Mouse (Mus musculus) midbrain, embryonic 16.5 days (tissue): Measurements from ENCODE around the gene Hnf4a. TPM values are rescaled to one million over a fixed set of nuclear protein-coding genes. Genes with fewer than 3 reads are reported as not detected.

ENCODE experiments used
- ATAC-seq: fragments of 200-750 bp; cut with Nextera tagmentation; 2 replicates; pipeline ENCODE4 v1.8.0; 2017; ENCODE audit warnings: moderate TSS enrichment
- H3K27ac ChIP-seq: fragments of 300-500 bp; sonication (generic); 2 replicates; pipeline ENCODE4 v1.5.1; 2014; ENCODE audit warnings: mild to moderate bottlenecking, low read length, mixed read lengths
- H3K27me3 ChIP-seq: fragments of 300-500 bp; sonication (generic); 2 replicates; pipeline ENCODE4 v1.6.1; 2014; ENCODE audit warnings: low read depth, low read length, mixed read lengths; ENCODE audit not compliant: control insufficient read depth, insufficient read depth
- H3K36me3 ChIP-seq: fragments of 300-500 bp; sonication (generic); 2 replicates; pipeline ENCODE4 v1.6.1; 2014; ENCODE audit warnings: mild to moderate bottlenecking, low read length, moderate library complexity, mixed read lengths; ENCODE audit not compliant: control insufficient read depth, insufficient read depth
- H3K4me1 ChIP-seq: fragments of 300-500 bp; sonication (generic); 2 replicates; pipeline ENCODE4 v1.6.1; 2014; ENCODE audit warnings: mild to moderate bottlenecking, low read length, mixed read lengths; ENCODE audit not compliant: control insufficient read depth, insufficient read depth
- H3K4me2 ChIP-seq: fragments of 300-500 bp; sonication (generic); 2 replicates; pipeline ENCODE4 v1.6.1; 2014; ENCODE audit warnings: mild to moderate bottlenecking, low read length, mixed read lengths
- H3K4me3 ChIP-seq: fragments of 300-500 bp; sonication (generic); 2 replicates; pipeline ENCODE4 v1.5.1; 2014; ENCODE audit warnings: low read depth, mild to moderate bottlenecking, low read length, moderate library complexity, mixed read lengths
- H3K9ac ChIP-seq: fragments of 300-500 bp; sonication (generic); 2 replicates; pipeline ENCODE4 v1.6.1; 2014; ENCODE audit warnings: low read depth, low read length, mixed read lengths
- H3K9me3 ChIP-seq: fragments of 300-500 bp; sonication (generic); replicated peaks from 2 replicates; pipeline ENCODE4 v1.6.1; 2014; ENCODE audit warnings: mild to moderate bottlenecking, low read length, mixed read lengths; ENCODE audit not compliant: control insufficient read depth, poor library complexity, severe bottlenecking
- WGBS: fragments of 180-500 bp; shearing (Covaris S2); extraction: QIAGEN DNeasy Blood & Tissue Kit; methylation state at CpG from one replicate; pipeline ENCODE4 v1.1.7; 2014; 5-methylcytosine and 5-hydroxymethylcytosine counted together
- polyA plus RNA-seq: library from polyadenylated mRNA; unstranded; fragments of >200 nt; fragmentation: Nextera tagmentation; extraction: Ambion mirVana; gene quantifications from 2 replicates; pipeline ENCODE4 v1.2.1, GENCODE M21; 2015

Gene Hnf4a
- polyA plus RNA-seq, 1 experiment from 2014 or later, result not detected

DNA sequence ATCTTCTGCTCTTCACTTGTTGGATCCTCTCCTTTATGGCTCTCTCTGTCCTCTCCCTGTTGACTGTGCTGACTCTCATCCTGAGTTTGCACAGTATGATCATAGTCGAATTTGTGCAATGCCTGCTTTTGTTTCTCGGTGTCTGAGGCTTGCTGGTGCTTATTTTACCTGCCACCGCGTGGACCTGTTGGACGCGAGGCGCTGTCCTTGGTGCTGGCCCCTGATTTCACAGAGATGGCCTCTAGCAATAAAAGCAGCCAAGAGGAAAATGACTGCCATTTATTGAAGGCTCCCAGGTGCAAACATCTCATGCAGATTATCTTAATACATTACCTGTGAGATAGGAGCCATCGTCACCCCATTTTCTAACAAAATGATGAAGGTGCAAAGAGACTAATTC lies 58.0 kb downstream of the Hnf4a start:
- Histone ChIP-seq H3K4me2 (no peak overlapping the region), H3K4me1 (no peaks in the 10 kb centered on the region), H3K4me3 (no peak overlapping the region), H3K27me3 (no peaks in the 10 kb centered on the region), H3K9ac (no peak overlapping the region), H3K36me3 (no peaks in the 10 kb centered on the region), H3K27ac (no peak overlapping the region), H3K9me3 (no peaks in the 10 kb centered on the region)
- ATAC-seq, result no peak
- 38% methylated on average over 8 of the region's 8 CpGs for WGBS

DNA sequence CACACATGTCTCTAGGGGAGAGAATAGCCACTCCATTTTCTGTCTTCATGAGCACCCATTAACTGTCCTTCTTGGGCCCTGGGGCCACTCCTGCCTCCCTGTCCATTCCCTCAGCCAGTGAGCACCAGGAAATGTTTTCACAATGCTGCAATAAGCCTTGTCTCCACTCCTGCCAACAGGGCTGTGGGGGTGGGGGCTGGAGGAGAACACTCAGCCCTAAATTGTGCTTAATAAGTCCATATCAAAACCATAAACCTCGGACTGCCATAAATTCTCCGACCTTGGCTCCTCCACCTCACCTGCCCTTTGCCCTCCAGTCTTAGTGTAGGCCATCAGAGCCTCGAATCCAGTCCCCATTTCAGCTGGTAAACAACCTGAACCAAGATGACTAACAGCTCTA lies 67.7 kb downstream of the Hnf4a start:
- H3K4me1 ChIP-seq, result no peaks in the 10 kb centered on the region
- ATAC-seq, result no peak
- 80% methylated on average over 3 of the region's 3 CpGs for WGBS

DNA sequence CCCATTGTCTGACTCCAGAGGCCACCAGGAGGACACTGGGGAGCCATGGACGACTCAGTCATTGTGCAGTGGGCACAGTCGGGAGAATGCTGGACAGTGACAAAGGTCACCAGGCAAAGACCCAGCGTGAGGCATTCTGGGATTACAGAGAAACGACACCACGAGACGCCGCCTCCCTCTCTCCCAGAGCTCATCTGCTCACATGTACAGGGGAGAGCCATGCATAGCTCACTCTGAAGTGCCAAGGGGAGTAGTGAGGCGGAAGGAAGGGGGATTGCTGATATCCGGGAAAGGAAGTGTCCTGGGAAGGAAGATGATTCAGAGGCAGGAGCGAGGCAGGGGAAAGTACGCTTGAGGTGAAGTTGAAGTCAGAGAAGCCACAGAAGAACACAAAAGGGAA lies 68.6 kb downstream of the Hnf4a start:
- Histone ChIP-seq H3K4me3 (no peak overlapping the region), H3K4me1 (no peaks in the 10 kb centered on the region), H3K27me3 (no peaks in the 10 kb centered on the region), H3K9ac (no peak overlapping the region), H3K9me3 (no peaks in the 10 kb centered on the region), H3K27ac (no peak overlapping the region), H3K36me3 (no peaks in the 10 kb centered on the region), H3K4me2 (no peak overlapping the region)
- WGBS, result 52% methylated on average over 11 of the region's 11 CpGs
- no peak for ATAC-seq

More for the DNA sequence above, 67.7 kb downstream of the Hnf4a start:
- Histone ChIP-seq H3K27me3 (no peaks in the 10 kb centered on the region), H3K9me3 (no peaks in the 10 kb centered on the region), H3K36me3 (no peaks in the 10 kb centered on the region), H3K4me3 (no peak overlapping the region), H3K9ac (no peak overlapping the region), H3K4me2 (no peak overlapping the region), H3K27ac (no peak overlapping the region)

DNA sequence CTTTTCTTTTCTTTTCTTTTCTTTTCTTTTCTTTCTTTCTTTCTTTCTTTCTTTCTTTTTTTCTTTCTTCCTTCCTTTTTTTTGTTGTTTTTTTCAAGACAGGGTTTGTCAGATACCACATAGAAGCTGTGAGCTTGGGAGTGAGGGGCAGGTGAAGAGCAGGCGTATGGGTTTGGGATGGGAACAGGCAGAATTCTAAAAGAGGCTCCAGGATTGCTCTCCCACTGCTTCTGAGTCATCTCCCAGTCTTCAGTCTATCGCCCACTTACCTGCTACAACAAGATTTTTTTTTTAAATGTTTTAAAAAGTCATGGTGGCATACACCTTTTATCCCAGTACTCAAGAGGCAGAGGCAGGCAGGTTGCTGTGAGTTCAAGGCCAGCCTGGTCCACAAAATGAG lies 71.4 kb downstream of the Hnf4a start:
- H3K9me3 ChIP-seq, result no peaks in the 10 kb centered on the region
- no peaks in the 10 kb centered on the region for H3K4me1 ChIP-seq
- WGBS, result 85% methylated on average over 2 of the region's 2 CpGs
- H3K36me3 ChIP-seq, result no peaks in the 10 kb centered on the region
- H3K4me3 ChIP-seq, result no peak overlapping the region
- no peak overlapping the region for H3K9ac ChIP-seq
- H3K27me3 ChIP-seq, result no peaks in the 10 kb centered on the region
- no peak overlapping the region for H3K4me2 ChIP-seq
- no peak for ATAC-seq
- H3K27ac ChIP-seq, result no peak overlapping the region

GRCm38 (mm10) chr2:163580069-163580945 lies 73.7 kb downstream of the Hnf4a start:
- Histone ChIP-seq H3K27me3 (no peaks in the 10 kb centered on the region), H3K9ac (no peak overlapping the region), H3K4me2 (no peak overlapping the region), H3K9me3 (no peaks in the 10 kb centered on the region), H3K36me3 (no peaks in the 10 kb centered on the region), H3K27ac (no peak overlapping the region), H3K4me3 (no peak overlapping the region), H3K4me1 (no peaks in the 10 kb centered on the region)
- 80% methylated on average over 13 of the region's 13 CpGs for WGBS
- ATAC-seq, result no peak

DNA sequence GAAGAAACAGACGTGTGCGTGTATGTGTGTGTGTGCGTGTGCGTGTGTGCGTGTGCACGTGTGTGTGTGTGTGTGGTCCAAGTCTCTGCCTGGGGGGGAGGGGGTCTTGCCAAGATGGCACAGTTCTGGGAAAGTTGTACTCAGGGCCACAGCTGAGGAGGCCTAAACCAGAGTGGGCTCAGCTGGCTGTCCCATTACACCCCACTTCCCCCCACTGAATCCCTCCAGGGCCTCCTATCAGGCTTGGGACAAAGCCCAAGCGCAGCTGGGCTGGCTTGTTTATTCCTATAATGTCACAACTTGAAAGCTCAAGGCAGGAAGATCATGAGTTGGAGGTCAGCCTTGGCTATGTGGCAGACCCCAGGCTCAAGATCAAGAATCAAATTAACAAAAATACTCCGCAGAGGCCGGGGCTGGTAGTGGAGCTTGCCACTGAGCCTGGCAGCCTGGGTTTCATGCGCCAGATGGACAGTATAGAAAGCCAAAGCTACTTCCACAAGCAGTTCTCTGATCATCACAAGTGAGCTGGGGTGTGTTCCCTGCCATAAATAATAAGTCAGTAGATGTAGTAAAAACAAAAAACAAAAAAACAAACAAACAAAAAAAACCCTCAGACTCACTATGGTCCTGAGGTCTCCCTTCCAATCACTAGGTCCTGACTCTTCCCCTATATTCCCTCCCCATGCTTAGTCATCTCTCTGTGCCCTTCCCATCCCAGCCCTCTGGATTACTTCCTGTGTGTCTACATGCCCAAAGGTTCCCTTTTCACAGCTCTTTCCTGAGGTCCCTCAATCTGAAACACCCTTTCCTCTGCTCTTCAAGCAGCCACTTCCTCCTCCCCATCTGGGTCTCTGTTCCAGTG lies 76.8 kb downstream of the Hnf4a start:
- H3K4me3 ChIP-seq, result no peak overlapping the region
- ATAC-seq, result no peak
- no peaks in the 10 kb centered on the region for H3K9me3 ChIP-seq
- H3K27ac ChIP-seq, result no peak overlapping the region
- peaks cover 2% of the 10 kb centered on the region; the same call in 1 of the 2 replicates for H3K4me1 ChIP-seq
- H3K4me2 ChIP-seq, result no peak overlapping the region
- no peak overlapping the region for H3K9ac ChIP-seq
- H3K36me3 ChIP-seq, result no peaks in the 10 kb centered on the region
- 90% methylated on average over 10 of the region's 10 CpGs for WGBS
- no peaks in the 10 kb centered on the region for H3K27me3 ChIP-seq

DNA sequence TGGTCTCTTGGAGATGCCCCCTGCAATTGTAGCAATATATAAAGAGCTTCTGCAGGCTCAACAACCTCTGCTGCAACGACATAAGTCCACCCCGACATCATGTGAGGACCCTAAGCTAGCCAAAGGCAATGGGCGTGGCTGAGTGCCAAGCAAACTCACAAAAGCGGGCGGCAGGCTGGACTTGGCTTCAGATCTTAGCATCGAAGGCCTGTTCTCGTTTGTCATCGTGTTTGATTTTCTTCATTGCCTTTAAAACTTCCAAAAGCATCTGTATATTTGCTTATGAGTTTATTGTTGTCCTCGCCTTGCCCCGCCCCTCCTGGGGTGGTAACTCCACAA lies 77.4 kb downstream of the Hnf4a start:
- H3K9ac ChIP-seq, result no peak overlapping the region
- H3K4me1 ChIP-seq, result peaks cover 2% of the 10 kb centered on the region; the same call in 1 of the 2 replicates
- no peak for ATAC-seq
- H3K36me3 ChIP-seq, result no peaks in the 10 kb centered on the region
- 82% methylated on average over 10 of the region's 10 CpGs for WGBS
- no peaks in the 10 kb centered on the region for H3K27me3 ChIP-seq
- H3K4me3 ChIP-seq, result no peak overlapping the region
- no peak overlapping the region for H3K4me2 ChIP-seq
- H3K9me3 ChIP-seq, result no peaks in the 10 kb centered on the region
- no peak overlapping the region for H3K27ac ChIP-seq

GRCm38 (mm10) chr2:163586384-163587261 lies 80.0 kb downstream of the Hnf4a start:
- Histone ChIP-seq H3K4me3 (no peak overlapping the region), H3K9ac (no peak overlapping the region), H3K4me1 (peaks cover 2% of the 10 kb centered on the region; the same call in 1 of the 2 replicates), H3K27ac (no peak overlapping the region), H3K36me3 (no peaks in the 10 kb centered on the region), H3K4me2 (no peak overlapping the region), H3K27me3 (no peaks in the 10 kb centered on the region), H3K9me3 (no peaks in the 10 kb centered on the region)
- 50% methylated on average over 19 of the region's 19 CpGs for WGBS
- no peak for ATAC-seq
